Mouse (Mus musculus): Measurements from ENCODE around the gene Klhl29.

- no peak for TF ChIP-seq MYOG (IDR thresholded peaks at IDR 0.05; ENCODE audit: control insufficient read depth, extremely low read depth, insufficient read length)
- no peak for TF ChIP-seq CTCF (IDR thresholded peaks at IDR 0.05; ENCODE audit: control insufficient read depth, insufficient read depth, insufficient read length)
- TF ChIP-seq CEBPB (IDR thresholded peaks at IDR 0.05; ENCODE audit: low read depth) = no peak
- TF ChIP-seq USF1 (IDR thresholded peaks at IDR 0.05; ENCODE audit: low read depth) = no peak
Observed at GRCm38 (mm10) chr12:5374196-5374683, 1.2 kb downstream of the Klhl29 start.

Measured in C2C12 (cell line).